8 mouse cellular contexts compared by ENCODE assay signal in the genomic region with DNA sequence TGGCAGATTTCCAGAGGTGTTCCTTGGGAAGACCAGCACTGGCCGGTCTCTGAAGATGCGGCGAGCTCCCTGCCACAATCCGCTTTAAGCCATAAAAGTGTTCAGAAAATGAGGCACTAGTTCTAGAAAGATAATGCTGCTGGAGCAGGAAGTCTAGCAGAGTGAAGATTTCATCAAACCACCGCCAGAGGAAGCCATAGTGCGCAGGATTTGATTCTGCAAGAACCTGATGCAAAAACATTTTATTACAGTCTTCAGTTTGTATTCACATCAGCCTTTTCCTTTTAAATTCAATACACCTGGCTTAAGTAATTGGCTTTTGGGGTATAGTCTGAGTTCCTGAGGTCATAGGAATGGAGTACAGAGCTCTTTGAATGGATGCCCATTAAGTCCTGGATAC. TPM values are rescaled to one million over a fixed set of nuclear protein-coding genes. Genes with fewer than 3 reads are reported as not detected.
DNase-seq lines count a peak whose midpoint lies in the region; ATAC-seq lines count a peak whose summit lies in the region.

No protein-coding gene starts in this region.

- peaks cover 30% of the 10 kb centered on the region for H3K4me1 ChIP-seq in lung, embryonic 15.5 days
- H3K4me1 ChIP-seq in forebrain, embryonic 12.5 days, result peaks cover 32% of the 10 kb centered on the region

- peaks cover 19% of the 10 kb centered on the region for H3K36me3 ChIP-seq in lung, embryonic 15.5 days
- peaks cover 26% of the 10 kb centered on the region for H3K36me3 ChIP-seq in forebrain, embryonic 12.5 days (replicated peaks)

- no peak for DNase-seq in lung, postnatal 36 days
- peak; percentile 32 for DNase-seq in liver
- peak; percentile 22 for DNase-seq in thymus, postnatal 0 days (ENCODE audit: low spot score)
- DNase-seq in left cerebral cortex, postnatal 10 days (ENCODE audit: extremely low spot score in 1 of 2, low spot score in 2 of 2), result no peak
- no peak for DNase-seq in adrenal gland, adult 8-10 months

- no peaks in the 10 kb centered on the region for H3K27me3 ChIP-seq in lung, embryonic 15.5 days
- no peaks in the 10 kb centered on the region for H3K27me3 ChIP-seq in forebrain, embryonic 12.5 days

- peak overlapping the region; percentile 86 for H3K9ac ChIP-seq in lung, embryonic 15.5 days
- peak overlapping the region; percentile 78 for H3K9ac ChIP-seq in forebrain, embryonic 12.5 days

- ATAC-seq in lung, embryonic 15.5 days (ENCODE audit: borderline replicate concordance, extremely low read depth, low FRiP score, low TSS enrichment), result no peak
- ATAC-seq in forebrain, embryonic 12.5 days (ENCODE audit: low FRiP score), result no peak
- no peak for ATAC-seq in inflammation-experienced regulatory T-cells, adult 6 months

- WGBS in lung, embryonic 15.5 days, result 74% methylated on average over 6 of the region's 6 CpGs
- WGBS in forebrain, embryonic 12.5 days, result 87% methylated on average over 6 of the region's 6 CpGs

- 0 out of 2 replicates have a peak overlapping the region, but pooled peaks have one; percentile 3 for H3K27ac ChIP-seq in lung, embryonic 15.5 days
- no peak overlapping the region for H3K27ac ChIP-seq in forebrain, embryonic 12.5 days

- intact Hi-C loops in left cerebral cortex, postnatal 10 days (cut with DNase I), result no loop called here

- H3K4me3 ChIP-seq in lung, embryonic 15.5 days, result peak overlapping the region; percentile 90
- H3K4me3 ChIP-seq in forebrain, embryonic 12.5 days (replicated peaks), result peak overlapping the region; percentile 68

- no peaks in the 10 kb centered on the region for H3K9me3 ChIP-seq in lung, embryonic 15.5 days
- no peaks in the 10 kb centered on the region for H3K9me3 ChIP-seq in forebrain, embryonic 12.5 days

- H3K4me2 ChIP-seq in lung, embryonic 15.5 days, result peak overlapping the region; percentile 62
- H3K4me2 ChIP-seq in forebrain, embryonic 12.5 days, result peak overlapping the region; percentile 78

RNA-seq across cellular contexts. Expression of a gene that starts 1.0 kb away (rescaled TPM):
- 53.1 and 55.7 TPM in 2 replicates for polyA plus RNA-seq in lung, embryonic 15.5 days (2015; fragmentation: Nextera tagmentation; extraction: Ambion mirVana)
- 95.7 and 110 TPM in 2 replicates for polyA plus RNA-seq in forebrain, embryonic 12.5 days (2016; fragmentation: Nextera tagmentation; extraction: Ambion mirVana)
- polyA plus RNA-seq in thymus, postnatal 0 days (2015; fragmentation: Nextera tagmentation; extraction: Ambion mirVana), result 31.6 and 34.9 TPM in 2 replicates
- 10 to 100 TPM; 57.2 to 59.1 (median 57.7) TPM for polyA plus RNA-seq in inflammation-experienced regulatory T-cells, adult 6 months (2017; shearing (Covaris generic))
- 100 to 1,000 TPM; 326 to 342 TPM for total RNA-seq in left cerebral cortex, postnatal 10 days (2021)
- total RNA-seq in adrenal gland, adult 8-10 months (2022), result 100 to 1,000 TPM; 110 to 118 (median 117) TPM

RNA-seq across cellular contexts. Expression of a gene that starts 4.6 kb away (rescaled TPM):
- 12.1 and 12.3 TPM in 2 replicates for polyA plus RNA-seq in lung, embryonic 15.5 days (2015; fragmentation: Nextera tagmentation; extraction: Ambion mirVana)
- polyA plus RNA-seq in forebrain, embryonic 12.5 days (2016; fragmentation: Nextera tagmentation; extraction: Ambion mirVana), result 15.4 and 18.5 TPM in 2 replicates
- polyA plus RNA-seq in thymus, postnatal 0 days (2015; fragmentation: Nextera tagmentation; extraction: Ambion mirVana), result 13.0 and 13.5 TPM in 2 replicates
- 10 to 100 TPM in 2 of 3 experiments, 1 to 10 TPM in 1; 8.4 to 15.4 (median 13.2) TPM for polyA plus RNA-seq in inflammation-experienced regulatory T-cells, adult 6 months (2017; shearing (Covaris generic))
- 10 to 100 TPM in 1 of 2 experiments, 1 to 10 TPM in 1; 7.2 to 11.8 TPM for total RNA-seq in left cerebral cortex, postnatal 10 days (2021)
- 10 to 100 TPM; 17.3 to 24.2 (median 20.4) TPM for total RNA-seq in adrenal gland, adult 8-10 months (2022)

RNA-seq across cellular contexts. Expression of a gene that starts 11.3 kb away (rescaled TPM):
- polyA plus RNA-seq in lung, embryonic 15.5 days (2015; fragmentation: Nextera tagmentation; extraction: Ambion mirVana), result 0.27 and 0.53 TPM in 2 replicates
- polyA plus RNA-seq in forebrain, embryonic 12.5 days (2016; fragmentation: Nextera tagmentation; extraction: Ambion mirVana), result 0.73 and 0.84 TPM in 2 replicates
- polyA plus RNA-seq in thymus, postnatal 0 days (2015; fragmentation: Nextera tagmentation; extraction: Ambion mirVana), result 0.03 TPM in 1 of 2 replicates, not detected in the other
- polyA plus RNA-seq in inflammation-experienced regulatory T-cells, adult 6 months (2017; shearing (Covaris generic)), result under 1 TPM in 1 of 3 experiments, not detected in 2; 0.09 TPM
- under 1 TPM in 1 of 2 experiments, not detected in 1; 0.11 TPM for total RNA-seq in left cerebral cortex, postnatal 10 days (2021)
- total RNA-seq in adrenal gland, adult 8-10 months (2022), result not detected

Comparison
In these comparisons a context has a peak if more than half of its experiments do, and no peak if none do; other contexts are left out.
1. DNase-seq: peak in liver (single experiment) and thymus, postnatal 0 days (single experiment); none in lung, postnatal 36 days (single experiment), left cerebral cortex, postnatal 10 days (0 of 2) and adrenal gland, adult 8-10 months (single experiment).